ENCODE assay signal across 9 mouse cellular contexts in the genomic region with DNA sequence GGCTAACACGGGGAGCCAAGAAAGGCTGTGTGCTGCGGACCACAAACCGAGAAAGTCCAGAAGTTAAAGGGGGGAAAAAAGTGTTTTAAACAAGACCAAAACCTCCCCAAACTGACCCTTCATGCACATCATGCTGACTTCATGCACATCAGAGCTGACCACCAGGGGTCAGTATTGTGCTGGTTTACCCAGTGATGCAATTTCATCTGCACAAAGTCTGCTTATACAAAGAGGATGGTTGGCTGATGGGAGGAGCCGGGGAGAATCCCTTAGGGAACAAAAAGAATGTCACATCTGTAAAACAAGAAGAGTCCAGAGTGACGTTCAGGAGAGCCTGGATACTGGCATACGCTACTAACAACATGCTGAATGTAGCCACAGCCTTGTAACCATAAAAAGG. TPM values are rescaled to one million over a fixed set of nuclear protein-coding genes. Genes with fewer than 3 reads are reported as not detected.
A peak's percentile ranks its signal among the peaks of the same experiment; 100 is the strongest.
DNase-seq lines count a peak whose midpoint lies in the region; ATAC-seq and TF ChIP-seq lines count a peak whose summit lies in the region.
"Had no signal": no experiment of that assay in that cellular context is flagged by ENCODE, and none has a peak within 500 bp of the region (broad histone marks: within the 10 kb centered on the region; RNA-seq: fewer than 3 reads in every experiment).

No protein-coding gene starts in this region.

- H3K79me2 ChIP-seq in myocyte (ENCODE audit: control insufficient read depth, insufficient read depth) = no peaks in the 10 kb centered on the region

- no peaks in the 10 kb centered on the region for H3K4me1 ChIP-seq in kidney, embryonic 14.5 days (ENCODE audit: control insufficient read depth, insufficient read depth, low read length)
- H3K4me1 ChIP-seq in forebrain, postnatal 0 days (ENCODE audit: insufficient read depth) = no peaks in the 10 kb centered on the region
- no peaks in the 10 kb centered on the region; the same call in 1 of the 2 replicates for H3K4me1 ChIP-seq in intestine, embryonic 15.5 days (replicated peaks)
- peaks cover 2% of the 10 kb centered on the region; the same call in 1 of the 2 replicates for H3K4me1 ChIP-seq in limb, embryonic 10.5 days
- H3K4me1 ChIP-seq: embryonic facial prominence, embryonic 13.5 days had no signal

- no peak overlapping the region for H3K9ac ChIP-seq in kidney, embryonic 14.5 days (ENCODE audit: low read depth, low read length)
- no peak overlapping the region for H3K9ac ChIP-seq in forebrain, postnatal 0 days
- no peak overlapping the region for H3K9ac ChIP-seq in intestine, embryonic 15.5 days
- H3K9ac ChIP-seq: embryonic facial prominence, embryonic 13.5 days had no signal

- H3K9me3 ChIP-seq in kidney, embryonic 14.5 days (ENCODE audit: control insufficient read depth, low read length) = no peaks in the 10 kb centered on the region
- no peaks in the 10 kb centered on the region for H3K9me3 ChIP-seq in forebrain, postnatal 0 days (ENCODE audit: low read length)
- H3K9me3 ChIP-seq in intestine, embryonic 15.5 days = no peaks in the 10 kb centered on the region
- H3K9me3 ChIP-seq in limb, embryonic 10.5 days (replicated peaks) = no peaks in the 10 kb centered on the region
- H3K9me3 ChIP-seq: embryonic facial prominence, embryonic 13.5 days had no signal

- H3K4me3 ChIP-seq in kidney, embryonic 14.5 days (ENCODE audit: low read length) = no peak overlapping the region
- H3K4me3 ChIP-seq in forebrain, postnatal 0 days (ENCODE audit: low read depth, low read length) = no peak overlapping the region
- H3K4me3 ChIP-seq in intestine, embryonic 15.5 days (replicated peaks) = no peak overlapping the region
- H3K4me3 ChIP-seq in limb, embryonic 10.5 days = no peak overlapping the region
- H3K4me3 ChIP-seq in myocyte = no peak overlapping the region
- H3K4me3 ChIP-seq: embryonic facial prominence, embryonic 13.5 days had no signal

- no peak overlapping the region for H3K4me2 ChIP-seq in kidney, embryonic 14.5 days (replicated peaks; ENCODE audit: low read depth, low read length)
- no peak overlapping the region for H3K4me2 ChIP-seq in forebrain, postnatal 0 days (ENCODE audit: low read depth)
- H3K4me2 ChIP-seq in intestine, embryonic 15.5 days (replicated peaks) = no peak overlapping the region
- no peak overlapping the region for H3K4me2 ChIP-seq in myocyte (ENCODE audit: low read depth)
- H3K4me2 ChIP-seq: embryonic facial prominence, embryonic 13.5 days had no signal

- H3K27ac ChIP-seq in kidney, embryonic 14.5 days (ENCODE audit: low read depth, low read length) = no peak overlapping the region
- no peak overlapping the region for H3K27ac ChIP-seq in forebrain, postnatal 0 days (ENCODE audit: low read depth, low read length)
- no peak overlapping the region for H3K27ac ChIP-seq in intestine, embryonic 15.5 days
- no peak overlapping the region for H3K27ac ChIP-seq in limb, embryonic 10.5 days
- H3K27ac ChIP-seq: embryonic facial prominence, embryonic 13.5 days had no signal

- TF ChIP-seq POLR2A in myocyte (IDR thresholded peaks at IDR 0.05; ENCODE audit: insufficient read length, low read depth) = no peak

- H3K36me3 ChIP-seq in kidney, embryonic 14.5 days (ENCODE audit: control insufficient read depth, insufficient read depth, low read length) = no peaks in the 10 kb centered on the region
- no peaks in the 10 kb centered on the region for H3K36me3 ChIP-seq in forebrain, postnatal 0 days (ENCODE audit: insufficient read depth)
- no peaks in the 10 kb centered on the region for H3K36me3 ChIP-seq in intestine, embryonic 15.5 days
- H3K36me3 ChIP-seq in limb, embryonic 10.5 days = no peaks in the 10 kb centered on the region
- H3K36me3 ChIP-seq in myocyte (ENCODE audit: control insufficient read depth, insufficient read depth) = no peaks in the 10 kb centered on the region
- H3K36me3 ChIP-seq in splenic B cell, adult 2 months (ENCODE audit: control insufficient read depth, insufficient read depth, low read length, poor library complexity, severe bottlenecking) = no peaks in the 10 kb centered on the region
- H3K36me3 ChIP-seq: embryonic facial prominence, embryonic 13.5 days had no signal

- WGBS in kidney, embryonic 14.5 days = 38% methylated on average over 6 of the region's 6 CpGs
- WGBS in forebrain, postnatal 0 days = 37% methylated on average over 6 of the region's 6 CpGs
- WGBS in intestine, embryonic 15.5 days = 45% methylated on average over 6 of the region's 6 CpGs
- WGBS in limb, embryonic 10.5 days = 38% methylated on average over 6 of the region's 6 CpGs

- H3K27me3 ChIP-seq in kidney, embryonic 14.5 days (ENCODE audit: control insufficient read depth, insufficient read depth, low read length) = no peaks in the 10 kb centered on the region
- no peaks in the 10 kb centered on the region for H3K27me3 ChIP-seq in forebrain, postnatal 0 days (ENCODE audit: insufficient read depth, low read length)
- H3K27me3 ChIP-seq in intestine, embryonic 15.5 days (replicated peaks) = no peaks in the 10 kb centered on the region
- H3K27me3 ChIP-seq in limb, embryonic 10.5 days (ENCODE audit: low read depth, poor library complexity, severe bottlenecking) = no peaks in the 10 kb centered on the region
- no peaks in the 10 kb centered on the region for H3K27me3 ChIP-seq in myocyte (ENCODE audit: control insufficient read depth, insufficient read depth, insufficient read length)
- no peaks in the 10 kb centered on the region for H3K27me3 ChIP-seq in splenic B cell, adult 2 months (ENCODE audit: control insufficient read depth, insufficient read depth, low read length, poor library complexity, severe bottlenecking)
- H3K27me3 ChIP-seq: embryonic facial prominence, embryonic 13.5 days had no signal

- no peak overlapping the region for H3ac ChIP-seq in myocyte (ENCODE audit: control insufficient read depth, insufficient read length)

- TF ChIP-seq CTCF in forebrain, postnatal 0 days (IDR thresholded peaks at IDR 0.05; ENCODE audit: low read depth) = peak; percentile 83

- peak; percentile 42 for DNase-seq in kidney, adult 11 months
- DNase-seq in c-Kit-positive CD71-positive TER-119-negative erythroid progenitor cells, embryonic 14.5 days (ENCODE audit: low read depth) = peak; percentile 79
- DNase-seq in forebrain, postnatal 0 days = peak; percentile 81
- peak; percentile 88 for DNase-seq in limb, embryonic 10.5 days (ENCODE audit: low spot score)
- DNase-seq in splenic B cell, adult 2 months (ENCODE audit: low read depth, low spot score) = peak; percentile 92

- ATAC-seq in kidney, embryonic 14.5 days (ENCODE audit: low FRiP score, low TSS enrichment) = no peak
- peak; percentile 54 for ATAC-seq in forebrain, postnatal 0 days
- 0 out of 2 replicates have a peak, but pooled peaks have one; percentile 38 for ATAC-seq in intestine, embryonic 15.5 days

TF ChIP-seq in myocyte, 11 proteins besides CTCF, POLR2A, EP300 and RAD21:
- TF ChIP-seq E2F4 (IDR thresholded peaks at IDR 0.05; ENCODE audit: insufficient read depth) (no peak), CEBPB (IDR thresholded peaks at IDR 0.05; ENCODE audit: insufficient read depth, poor library complexity, severe bottlenecking) (peak; percentile 66)

RNA-seq across cellular contexts. Expression of a gene that starts 10.8 kb away (rescaled TPM):
- polyA plus RNA-seq in kidney, embryonic 14.5 days (2014; fragmentation: Nextera tagmentation; extraction: Ambion mirVana) = 0.19 and 0.43 TPM in 2 replicates
- total RNA-seq in forebrain, postnatal 0 days (2014; rRNA removed) = not detected in 2 replicates
- polyA plus RNA-seq in forebrain, postnatal 0 days (2015; fragmentation: Nextera tagmentation; extraction: Ambion mirVana) = not detected in 2 replicates
- 2.4 and 3.3 TPM in 2 replicates for polyA plus RNA-seq in intestine, embryonic 15.5 days (2015; fragmentation: Nextera tagmentation; extraction: Ambion mirVana)
- polyA plus RNA-seq in limb, embryonic 10.5 days (2016; fragmentation: Nextera tagmentation; extraction: Ambion mirVana) = 0.34 TPM in 1 of 2 replicates, not detected in the other
- polyA plus RNA-seq in myocyte (2012; fragmentation: generic; extraction: Trizol) = not detected

RNA-seq across cellular contexts. Expression of a gene that starts 24.4 kb away (rescaled TPM):
- 0.16 TPM in 1 of 2 replicates, not detected in the other for polyA plus RNA-seq in kidney, embryonic 14.5 days (2014; fragmentation: Nextera tagmentation; extraction: Ambion mirVana)
- 0.23 and 0.43 TPM in 2 replicates for total RNA-seq in forebrain, postnatal 0 days (2014; rRNA removed)
- polyA plus RNA-seq in forebrain, postnatal 0 days (2015; fragmentation: Nextera tagmentation; extraction: Ambion mirVana) = 0.07 TPM in 1 of 2 replicates, not detected in the other
- polyA plus RNA-seq in intestine, embryonic 15.5 days (2015; fragmentation: Nextera tagmentation; extraction: Ambion mirVana) = 0.24 and 0.37 TPM in 2 replicates
- 0.25 and 0.54 TPM in 2 replicates for polyA plus RNA-seq in limb, embryonic 10.5 days (2016; fragmentation: Nextera tagmentation; extraction: Ambion mirVana)
- not detected for polyA plus RNA-seq in myocyte (2012; fragmentation: generic; extraction: Trizol)

RNA-seq across cellular contexts. Expression of a gene that starts 27.3 kb away (rescaled TPM):
- polyA plus RNA-seq in kidney, embryonic 14.5 days (2014; fragmentation: Nextera tagmentation; extraction: Ambion mirVana) = not detected in 2 replicates
- not detected in 2 replicates for total RNA-seq in forebrain, postnatal 0 days (2014; rRNA removed)
- not detected in 2 replicates for polyA plus RNA-seq in forebrain, postnatal 0 days (2015; fragmentation: Nextera tagmentation; extraction: Ambion mirVana)
- 0.19 and 0.23 TPM in 2 replicates for polyA plus RNA-seq in intestine, embryonic 15.5 days (2015; fragmentation: Nextera tagmentation; extraction: Ambion mirVana)
- 0.14 TPM in 1 of 2 replicates, not detected in the other for polyA plus RNA-seq in limb, embryonic 10.5 days (2016; fragmentation: Nextera tagmentation; extraction: Ambion mirVana)
- polyA plus RNA-seq in myocyte (2012; fragmentation: generic; extraction: Trizol) = 2.4 TPM
- polyA plus RNA-seq: embryonic facial prominence, embryonic 13.5 days had no signal

RNA-seq across cellular contexts. Expression of a gene that starts 41.1 kb away (rescaled TPM):
- 0.10 and 0.49 TPM in 2 replicates for polyA plus RNA-seq in kidney, embryonic 14.5 days (2014; fragmentation: Nextera tagmentation; extraction: Ambion mirVana)
- 0.08 and 0.19 TPM in 2 replicates for total RNA-seq in forebrain, postnatal 0 days (2014; rRNA removed)
- 0.21 TPM in 1 of 2 replicates, not detected in the other for polyA plus RNA-seq in forebrain, postnatal 0 days (2015; fragmentation: Nextera tagmentation; extraction: Ambion mirVana)
- 0.28 and 0.45 TPM in 2 replicates for polyA plus RNA-seq in intestine, embryonic 15.5 days (2015; fragmentation: Nextera tagmentation; extraction: Ambion mirVana)
- 0.09 TPM in 1 of 2 replicates, not detected in the other for polyA plus RNA-seq in limb, embryonic 10.5 days (2016; fragmentation: Nextera tagmentation; extraction: Ambion mirVana)
- polyA plus RNA-seq in myocyte (2012; fragmentation: generic; extraction: Trizol) = not detected
- polyA plus RNA-seq: embryonic facial prominence, embryonic 13.5 days had no signal

RNA-seq across cellular contexts. Expression of a gene that starts 42.3 kb away (rescaled TPM):
- not detected in 2 replicates for polyA plus RNA-seq in kidney, embryonic 14.5 days (2014; fragmentation: Nextera tagmentation; extraction: Ambion mirVana)
- 0.24 TPM in 1 of 2 replicates, not detected in the other for total RNA-seq in forebrain, postnatal 0 days (2014; rRNA removed)
- polyA plus RNA-seq in forebrain, postnatal 0 days (2015; fragmentation: Nextera tagmentation; extraction: Ambion mirVana) = 0.08 and 0.09 TPM in 2 replicates
- 0.24 and 0.37 TPM in 2 replicates for polyA plus RNA-seq in intestine, embryonic 15.5 days (2015; fragmentation: Nextera tagmentation; extraction: Ambion mirVana)
- 0.05 TPM in 1 of 2 replicates, not detected in the other for polyA plus RNA-seq in limb, embryonic 10.5 days (2016; fragmentation: Nextera tagmentation; extraction: Ambion mirVana)
- polyA plus RNA-seq in myocyte (2012; fragmentation: generic; extraction: Trizol) = not detected

Comparison
In these comparisons a context has a peak if more than half of its experiments do, and no peak if none do; other contexts are left out.
1. DNase-seq: peak in every context shown above with its lines; median percentile 92 in splenic B cell, adult 2 months; 88 in limb, embryonic 10.5 days; 81 in forebrain, postnatal 0 days; 79 in c-Kit-positive CD71-positive TER-119-negative erythroid progenitor cells, embryonic 14.5 days; 42 in kidney, adult 11 months.